ENCODE assay signal across 7 mouse cellular contexts in the genomic region with DNA sequence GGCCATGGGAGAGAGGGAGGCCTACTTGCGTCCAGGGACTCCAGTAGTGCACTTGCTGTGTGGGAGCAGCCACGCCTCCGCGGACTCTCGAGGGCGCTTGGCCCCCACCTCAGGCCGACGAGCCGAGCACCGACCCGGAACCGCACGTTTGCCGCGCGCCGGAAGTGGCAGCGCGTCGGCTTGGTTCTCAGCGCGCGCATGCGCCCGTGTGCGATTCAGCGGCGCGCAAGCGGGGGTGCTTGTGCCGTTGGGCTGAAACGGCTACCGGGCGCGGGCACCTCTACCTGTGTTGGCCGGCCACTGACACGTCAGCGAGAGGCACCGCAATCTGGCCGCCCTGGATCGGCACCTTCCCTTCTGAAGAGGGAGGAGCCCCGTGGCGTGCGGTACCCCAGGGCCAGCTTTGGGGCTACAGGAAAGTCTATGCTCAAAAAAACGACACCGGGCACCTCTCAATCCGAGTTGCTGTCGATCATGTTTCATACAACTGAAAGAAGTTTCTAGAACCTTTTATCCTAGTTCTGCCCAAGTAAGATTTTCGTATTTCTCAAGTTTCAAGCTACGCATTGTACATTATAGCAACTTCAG. TPM values are rescaled to one million over a fixed set of nuclear protein-coding genes. Genes with fewer than 3 reads are reported as not detected.
DNase-seq lines count a peak whose midpoint lies in the region; ATAC-seq lines count a peak whose summit lies in the region.

A gene (minus strand): TSS at position 142 of the 588 bp plus-strand sequence.

- no peaks in the 10 kb centered on the region for H3K27me3 ChIP-seq in embryonic facial prominence, embryonic 10.5 days (replicated peaks; ENCODE audit: low read depth, poor library complexity, severe bottlenecking)
- H3K27me3 ChIP-seq in limb, embryonic 10.5 days (ENCODE audit: low read depth, poor library complexity, severe bottlenecking), result no peaks in the 10 kb centered on the region
- no peaks in the 10 kb centered on the region for H3K27me3 ChIP-seq in midbrain, embryonic 13.5 days

- peaks cover 13% of the 10 kb centered on the region for H3K4me1 ChIP-seq in embryonic facial prominence, embryonic 10.5 days
- peaks cover 9% of the 10 kb centered on the region for H3K4me1 ChIP-seq in limb, embryonic 10.5 days
- H3K4me1 ChIP-seq in midbrain, embryonic 13.5 days (replicated peaks), result peaks cover 14% of the 10 kb centered on the region

- WGBS in embryonic facial prominence, embryonic 10.5 days, result under 1% methylated on average over 50 of the region's 50 CpGs
- WGBS in limb, embryonic 10.5 days, result under 1% methylated on average over 50 of the region's 50 CpGs
- under 1% methylated on average over 50 of the region's 50 CpGs for WGBS in midbrain, embryonic 13.5 days

- H3K9ac ChIP-seq in midbrain, embryonic 13.5 days (replicated peaks), result peak within 1 kb of the TSS; percentile 96

- H3K4me2 ChIP-seq in midbrain, embryonic 13.5 days (replicated peaks), result peak within 1 kb of the TSS; percentile 87

- peak within 1 kb of the TSS; percentile 92 for H3K4me3 ChIP-seq in embryonic facial prominence, embryonic 10.5 days
- peak within 1 kb of the TSS; percentile 93 for H3K4me3 ChIP-seq in limb, embryonic 10.5 days
- H3K4me3 ChIP-seq in midbrain, embryonic 13.5 days (replicated peaks), result peak within 1 kb of the TSS; percentile 98

- H3K9me3 ChIP-seq in embryonic facial prominence, embryonic 10.5 days, result no peaks in the 10 kb centered on the region
- H3K9me3 ChIP-seq in limb, embryonic 10.5 days (replicated peaks), result no peaks in the 10 kb centered on the region
- H3K9me3 ChIP-seq in midbrain, embryonic 13.5 days, result no peaks in the 10 kb centered on the region

- H3K27ac ChIP-seq in embryonic facial prominence, embryonic 10.5 days (replicated peaks), result peak within 1 kb of the TSS; percentile 94
- peak within 1 kb of the TSS; percentile 91 for H3K27ac ChIP-seq in limb, embryonic 10.5 days
- peak within 1 kb of the TSS; percentile 87 for H3K27ac ChIP-seq in midbrain, embryonic 13.5 days

- H3K36me3 ChIP-seq in embryonic facial prominence, embryonic 10.5 days (replicated peaks), result peaks cover 29% of the 10 kb centered on the region
- H3K36me3 ChIP-seq in limb, embryonic 10.5 days, result peaks cover 26% of the 10 kb centered on the region
- H3K36me3 ChIP-seq in midbrain, embryonic 13.5 days, result peaks cover 16% of the 10 kb centered on the region

- ATAC-seq in granulocyte monocyte progenitor cell, adult 5-6 weeks (replicated peaks; ENCODE audit: poor library complexity, severe bottlenecking), result peak; percentile 96
- peak; percentile 99 for ATAC-seq in midbrain, embryonic 13.5 days

- DNase-seq in adrenal gland, postnatal 10 days, result peak; percentile 94
- DNase-seq in embryonic facial prominence, embryonic 10.5 days (ENCODE audit: low spot score), result peak; percentile 93
- DNase-seq in kidney, adult 11 months, result peak; percentile 93
- DNase-seq in limb, embryonic 10.5 days (ENCODE audit: low spot score), result peak; percentile 93
- DNase-seq in spleen, adult 12 weeks (ENCODE audit: low spot score), result peak; percentile 79

RNA-seq across cellular contexts. Expression of the gene that starts here (rescaled TPM):
- 10 to 100 TPM; 19.5 to 26.2 TPM for total RNA-seq in adrenal gland, postnatal 10 days (2021)
- polyA plus RNA-seq in embryonic facial prominence, embryonic 10.5 days (2016; fragmentation: Nextera tagmentation; extraction: Ambion mirVana), result 24.8 and 24.9 TPM in 2 replicates
- total RNA-seq in granulocyte monocyte progenitor cell, adult 5-6 weeks (2014; fragmentation: Nextera tagmentation), result 13.0 and 15.7 TPM in 2 replicates
- total RNA-seq in granulocyte monocyte progenitor cell, adult 5-6 weeks (2017), result 13.8 and 17.2 TPM in 2 replicates
- polyA plus RNA-seq in limb, embryonic 10.5 days (2016; fragmentation: Nextera tagmentation; extraction: Ambion mirVana), result 21.0 and 22.0 TPM in 2 replicates
- polyA plus RNA-seq in midbrain, embryonic 13.5 days (2015; fragmentation: Nextera tagmentation; extraction: Ambion mirVana), result 36.1 and 38.5 TPM in 2 replicates

Comparison
In these comparisons a context has a peak if more than half of its experiments do, and no peak if none do; other contexts are left out.
1. Peak in every context shown above with its lines: DNase-seq, ATAC-seq, H3K4me3 ChIP-seq and H3K27ac ChIP-seq.